Mouse (Mus musculus) A20 (cell line): ENCODE measurements around the gene Crbn.

Experiments
- DNase-seq: peaks from one replicate; pipeline ENCODE4 v3.0.0-alpha.2; 2011; ENCODE audit warnings: low read depth, low spot score

Gene Crbn

GRCm38 (mm10) chr6:106765892-106766291, 34.0 kb downstream of the Crbn start:
- DNase-seq, result no peak

DNA sequence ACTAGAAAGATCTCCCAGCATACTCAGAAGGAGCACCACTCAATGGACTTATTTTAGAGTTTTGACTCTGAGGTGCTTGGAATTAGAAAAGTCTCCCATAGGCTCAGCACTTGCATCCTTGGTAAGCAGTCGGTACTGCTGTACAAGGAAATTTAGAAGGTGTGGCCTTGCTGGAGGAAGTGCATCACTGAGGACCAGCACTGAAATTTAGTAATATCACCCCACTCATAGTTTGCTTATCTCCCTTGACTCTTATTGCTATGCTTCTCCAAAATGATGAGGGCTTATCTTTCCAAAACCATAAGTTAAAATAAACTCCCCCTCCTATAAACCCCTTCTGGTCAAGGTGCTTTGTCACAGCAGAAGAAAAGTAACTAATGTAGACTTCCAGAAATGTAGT, 38.4 kb downstream of the Crbn start:
- DNase-seq, result no peak

- DNase-seq, result peak; percentile 42
Observed at GRCm38 (mm10) chr6:106760473-106761218, 39.2 kb downstream of the Crbn start.

- DNase-seq, result no peak
Observed at GRCm38 (mm10) chr6:106758299-106758698, 41.6 kb downstream of the Crbn start.

- DNase-seq, result peak; percentile 75
Observed at GRCm38 (mm10) chr6:106750291-106750690, 49.6 kb downstream of the Crbn start.

GRCm38 (mm10) chr6:106748887-106749388, 50.9 kb downstream of the Crbn start, which contains the start of gene Il5ra:
Il5ra (minus strand) TSS chr6:106749037.
- DNase-seq, result peak; percentile 54

DNA sequence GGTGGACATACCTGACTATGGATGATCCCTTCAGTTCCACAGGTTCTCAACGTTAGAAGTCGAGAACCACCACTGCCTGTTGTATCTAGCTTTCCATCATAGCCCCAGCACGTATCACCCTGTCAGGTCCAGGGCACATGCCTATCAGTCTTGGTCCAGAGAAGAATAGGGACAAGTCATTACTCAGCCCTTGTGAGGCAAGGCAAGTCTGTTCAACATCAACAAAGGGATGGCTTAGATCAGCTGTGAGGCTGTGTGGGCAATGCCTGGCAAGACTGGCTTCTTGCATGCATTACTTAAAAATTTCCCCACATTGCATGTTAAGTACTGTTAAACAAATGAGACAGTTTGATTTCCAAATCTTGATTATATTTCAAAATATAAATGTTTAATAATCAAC, 52.1 kb downstream of the Crbn start:
- no peak for DNase-seq

DNA sequence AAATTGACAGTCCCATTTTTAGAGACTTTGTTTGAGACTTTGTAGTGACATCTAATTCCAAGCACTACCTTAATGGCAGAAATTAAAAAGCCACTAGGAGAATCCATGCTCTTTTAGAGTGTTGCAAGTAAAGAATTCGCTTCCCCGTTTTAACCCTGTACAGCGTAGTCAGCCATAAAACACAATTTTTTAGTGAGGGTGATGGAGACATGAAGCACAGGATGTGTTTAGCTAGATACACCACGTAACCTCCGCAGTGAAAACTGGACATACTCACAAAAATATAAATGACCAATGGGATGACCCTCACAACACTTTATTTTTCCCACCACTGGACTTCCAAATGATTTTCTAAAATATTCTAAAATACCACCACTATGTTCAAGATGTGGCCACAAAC, 52.6 kb downstream of the Crbn start:
- no peak for DNase-seq

DNA sequence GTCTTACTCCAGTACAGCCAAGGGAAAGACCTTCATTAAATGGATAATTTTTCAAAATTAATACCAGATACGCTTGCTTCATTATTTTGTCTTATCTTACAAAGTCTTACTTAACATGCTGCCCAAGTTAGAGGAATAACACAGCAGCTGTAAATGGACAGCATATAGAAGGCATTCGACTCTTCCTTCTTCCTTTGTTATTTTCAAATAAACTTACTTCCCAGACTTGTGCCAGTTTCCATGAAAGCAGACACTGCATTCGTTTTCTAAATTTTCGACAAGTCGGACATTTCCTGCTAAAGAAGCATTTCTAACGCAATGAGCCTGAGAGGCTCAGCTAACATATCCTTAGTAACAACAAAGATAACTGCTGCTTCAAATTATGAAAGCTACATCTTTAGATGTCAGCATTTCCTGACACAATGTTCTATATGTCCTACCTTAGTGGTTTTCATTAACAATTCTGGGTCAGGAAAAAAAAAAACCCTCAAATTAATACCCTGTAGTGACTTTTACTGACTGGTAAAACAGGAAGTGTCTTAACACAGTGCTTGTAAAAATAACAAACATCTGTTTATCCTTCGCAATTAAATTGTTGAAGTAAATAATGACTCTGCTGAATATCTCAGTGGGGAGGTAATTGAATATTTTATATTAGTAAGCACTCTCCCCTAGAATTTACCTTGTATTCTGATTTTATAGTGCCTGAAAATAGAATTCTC, 54.0 kb downstream of the Crbn start:
- no peak for DNase-seq

- no peak for DNase-seq
Observed at GRCm38 (mm10) chr6:106743556-106744233, 56.2 kb downstream of the Crbn start.

DNA sequence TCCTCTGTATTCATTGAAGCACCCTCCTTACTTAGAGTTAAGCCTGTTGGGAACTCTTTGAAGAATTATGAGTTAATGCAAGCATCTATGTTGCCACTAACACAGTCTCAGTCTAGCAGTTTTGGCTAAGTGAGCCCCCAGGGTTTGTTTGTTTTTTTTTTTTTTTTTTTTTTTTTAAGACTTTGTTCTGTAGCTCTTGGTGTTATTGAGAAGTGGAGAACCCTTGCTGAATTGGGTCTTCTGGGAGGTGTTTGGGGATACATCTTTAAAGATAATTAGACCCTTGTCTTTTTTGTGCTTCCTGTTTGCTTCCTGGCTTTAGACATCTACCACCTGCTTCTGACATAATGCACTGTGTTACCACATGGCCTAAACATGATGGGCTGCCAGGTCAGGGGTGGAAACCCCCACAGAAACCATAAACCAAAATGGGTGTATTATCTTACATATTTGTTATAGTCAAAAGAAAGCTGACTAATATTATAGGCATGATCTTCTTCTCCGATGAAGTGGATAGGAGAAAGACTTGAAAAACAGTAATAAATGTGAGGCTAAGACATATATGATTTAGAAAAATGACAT, 59.5 kb downstream of the Crbn start:
- no peak for DNase-seq

DNA sequence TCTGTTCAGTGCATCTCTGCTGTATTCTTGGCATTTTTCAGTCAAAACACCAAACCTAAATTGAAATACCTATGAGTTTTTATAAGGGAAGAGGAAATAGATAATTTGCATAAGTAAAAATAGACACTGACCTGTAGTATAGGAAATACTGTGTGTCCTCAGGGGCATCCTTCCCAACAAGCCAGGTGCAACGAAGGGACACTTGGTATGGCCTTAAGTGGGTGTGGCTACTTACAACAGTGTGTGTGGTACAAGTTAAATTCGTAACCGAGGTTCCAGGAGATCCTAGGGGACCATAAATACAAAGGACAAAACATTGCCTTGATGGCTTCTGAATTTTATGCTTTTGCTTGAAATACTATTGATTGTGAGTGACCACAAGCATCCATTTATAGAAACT, 61.6 kb downstream of the Crbn start:
- DNase-seq, result peak; percentile 9

- no peak for DNase-seq
Observed at GRCm38 (mm10) chr6:106732563-106732962, 67.3 kb downstream of the Crbn start.
